Mouse (Mus musculus) right cerebral cortex, postnatal 14 days (tissue): ENCODE measurements around the gene Vwce.

Experiments
- DNase-seq: peaks from one replicate; pipeline ENCODE4 v3.0.0; 2022

Vwce gene

DNA sequence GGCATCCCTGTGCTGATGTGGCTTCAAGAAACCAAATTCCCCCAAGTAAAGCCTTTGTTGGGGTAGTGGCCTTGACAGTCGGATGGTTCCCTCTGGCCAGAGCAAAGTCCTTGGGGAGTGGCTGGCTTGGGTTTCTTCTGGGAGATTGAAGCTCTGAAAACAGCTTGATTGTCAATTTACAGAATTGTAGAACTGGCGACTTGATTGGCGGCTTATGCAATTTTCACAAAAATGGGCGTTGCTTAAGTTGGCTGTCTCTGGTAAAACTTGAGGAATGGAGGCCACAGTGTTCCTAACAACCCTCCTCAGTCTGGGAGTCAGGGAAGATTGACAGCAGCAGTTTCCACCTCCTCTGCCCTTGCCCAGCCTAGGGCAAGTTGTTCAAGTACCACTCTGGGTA is 58.3 kb downstream of the Vwce start:
- no peak for DNase-seq

- no peak for DNase-seq
Measured at GRCm38 (mm10) chr19:10693926-10694682, 60.1 kb downstream of the Vwce start.

- no peak for DNase-seq
Measured at GRCm38 (mm10) chr19:10695801-10696200, 61.8 kb downstream of the Vwce start.

- DNase-seq: no peak
Measured at GRCm38 (mm10) chr19:10698131-10698991, 64.3 kb downstream of the Vwce start.

- no peak for DNase-seq
Measured at GRCm38 (mm10) chr19:10699851-10700250, 65.8 kb downstream of the Vwce start.

- no peak for DNase-seq
Measured at GRCm38 (mm10) chr19:10701013-10701726, 67.2 kb downstream of the Vwce start.

DNA sequence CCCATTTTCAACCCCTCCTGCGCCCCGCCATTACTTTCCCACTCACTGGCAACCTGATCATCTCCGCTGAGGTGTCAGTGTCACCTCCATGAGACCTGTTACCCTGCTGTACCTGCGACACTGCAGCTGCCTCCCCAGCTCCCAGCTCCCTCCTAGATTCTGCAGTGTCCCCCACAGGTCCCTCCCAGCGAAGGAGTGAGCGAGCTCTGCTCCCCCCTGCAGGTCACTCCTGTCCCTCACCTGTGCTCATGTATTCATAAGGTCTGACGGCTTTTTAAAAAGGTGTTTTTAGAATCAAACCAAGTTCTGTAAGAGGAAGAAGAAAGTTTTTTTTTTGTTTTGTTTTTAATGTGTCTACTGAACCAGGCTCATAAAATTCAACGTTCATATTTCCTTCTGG is 68.1 kb downstream of the Vwce start:
- DNase-seq: no peak

DNA sequence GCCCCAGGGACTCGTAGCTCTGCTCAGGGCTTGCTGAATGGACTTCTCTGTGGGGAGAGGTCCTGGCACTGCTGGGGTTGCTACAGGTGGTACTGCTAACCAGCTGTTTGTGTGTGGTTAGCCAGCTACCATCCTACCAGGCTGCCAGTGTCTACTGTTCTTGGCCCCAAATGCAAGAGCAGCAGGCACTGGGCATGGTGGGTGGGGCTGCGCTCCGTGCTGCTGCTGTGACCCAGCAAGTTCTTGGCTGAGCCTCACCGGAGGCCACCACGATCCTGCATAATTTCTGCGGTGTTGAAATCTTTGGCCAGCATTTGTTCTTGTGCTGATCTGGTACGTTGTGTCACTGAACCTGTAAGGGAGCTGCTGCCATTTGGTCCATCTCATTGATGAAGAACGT is 69.5 kb downstream of the Vwce start:
- no peak for DNase-seq

GRCm38 (mm10) chr19:10707087-10707875 is 73.3 kb downstream of the Vwce start:
- DNase-seq: no peak

GRCm38 (mm10) chr19:10707881-10708280 is 73.9 kb downstream of the Vwce start:
- DNase-seq: no peak

GRCm38 (mm10) chr19:10708900-10709299 is 74.9 kb downstream of the Vwce start:
- DNase-seq: no peak

GRCm38 (mm10) chr19:10709360-10710087 is 75.5 kb downstream of the Vwce start:
- peak; percentile 99 for DNase-seq

DNA sequence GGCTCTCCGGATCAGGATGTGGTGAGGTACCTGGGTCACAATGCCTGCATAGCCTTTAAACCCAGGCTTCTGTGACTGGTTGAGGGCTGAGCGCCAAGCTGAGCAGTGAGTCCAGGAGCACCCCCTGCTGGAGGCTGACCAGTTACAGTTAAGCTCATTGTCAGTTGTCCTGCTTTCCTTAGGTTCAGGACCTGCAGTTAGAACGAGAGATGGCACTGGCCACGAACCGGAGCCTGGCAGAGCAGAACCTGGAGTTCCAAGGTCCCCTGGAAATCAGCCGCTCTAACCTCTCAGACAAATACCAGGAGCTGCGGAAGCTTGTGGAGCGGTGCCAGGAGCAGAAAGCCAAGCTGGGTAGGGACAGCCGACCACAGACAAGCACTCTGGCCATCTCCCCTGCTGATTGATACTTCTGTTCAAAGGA is 76.1 kb downstream of the Vwce start:
- peak; percentile 73 for DNase-seq

GRCm38 (mm10) chr19:10710751-10711150 is 76.7 kb downstream of the Vwce start:
- no peak for DNase-seq

DNA sequence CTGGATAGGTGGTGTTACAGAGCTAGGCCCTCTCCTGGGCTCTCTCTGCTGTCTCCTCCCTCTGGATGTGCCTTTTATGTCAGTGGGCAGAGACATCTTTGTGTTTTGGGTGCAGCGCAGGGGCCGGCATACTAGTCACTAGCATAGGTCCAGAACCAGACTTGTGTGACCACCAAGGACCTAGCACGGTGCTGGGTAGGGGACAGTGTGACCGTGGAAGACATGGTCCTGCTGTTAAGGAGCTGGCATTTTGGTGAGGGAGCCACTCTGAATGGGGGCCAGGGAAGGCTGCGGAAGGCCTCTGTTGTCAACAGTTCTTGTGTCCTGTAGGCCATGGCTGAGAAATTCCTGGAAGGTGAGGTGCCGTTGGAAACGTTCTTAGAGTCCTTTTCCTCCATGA is 78.2 kb downstream of the Vwce start:
- no peak for DNase-seq

GRCm38 (mm10) chr19:10712646-10713045 is 78.6 kb downstream of the Vwce start:
- no peak for DNase-seq

GRCm38 (mm10) chr19:10713551-10713950 is 79.5 kb downstream of the Vwce start:
- DNase-seq: no peak

DNA sequence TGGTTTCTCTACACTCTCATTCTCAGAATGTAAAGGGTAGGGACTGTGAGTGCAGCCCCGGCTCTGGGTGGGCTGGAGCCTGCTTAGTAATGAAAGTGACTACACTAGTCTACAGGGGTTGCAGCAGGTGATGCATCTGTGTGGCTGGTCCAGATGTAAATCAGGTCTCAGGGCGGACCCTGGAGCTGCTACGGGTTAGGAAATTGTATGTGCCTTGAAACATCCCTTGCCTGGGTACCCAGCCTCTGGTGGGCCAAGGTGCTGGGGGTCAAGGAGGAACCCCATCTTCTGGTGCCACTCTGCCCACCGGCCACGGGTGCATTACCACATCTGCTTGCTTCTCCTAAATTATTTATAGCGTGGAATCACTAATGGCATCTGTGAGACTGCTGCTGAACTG is 80.2 kb downstream of the Vwce start:
- DNase-seq: no peak

DNA sequence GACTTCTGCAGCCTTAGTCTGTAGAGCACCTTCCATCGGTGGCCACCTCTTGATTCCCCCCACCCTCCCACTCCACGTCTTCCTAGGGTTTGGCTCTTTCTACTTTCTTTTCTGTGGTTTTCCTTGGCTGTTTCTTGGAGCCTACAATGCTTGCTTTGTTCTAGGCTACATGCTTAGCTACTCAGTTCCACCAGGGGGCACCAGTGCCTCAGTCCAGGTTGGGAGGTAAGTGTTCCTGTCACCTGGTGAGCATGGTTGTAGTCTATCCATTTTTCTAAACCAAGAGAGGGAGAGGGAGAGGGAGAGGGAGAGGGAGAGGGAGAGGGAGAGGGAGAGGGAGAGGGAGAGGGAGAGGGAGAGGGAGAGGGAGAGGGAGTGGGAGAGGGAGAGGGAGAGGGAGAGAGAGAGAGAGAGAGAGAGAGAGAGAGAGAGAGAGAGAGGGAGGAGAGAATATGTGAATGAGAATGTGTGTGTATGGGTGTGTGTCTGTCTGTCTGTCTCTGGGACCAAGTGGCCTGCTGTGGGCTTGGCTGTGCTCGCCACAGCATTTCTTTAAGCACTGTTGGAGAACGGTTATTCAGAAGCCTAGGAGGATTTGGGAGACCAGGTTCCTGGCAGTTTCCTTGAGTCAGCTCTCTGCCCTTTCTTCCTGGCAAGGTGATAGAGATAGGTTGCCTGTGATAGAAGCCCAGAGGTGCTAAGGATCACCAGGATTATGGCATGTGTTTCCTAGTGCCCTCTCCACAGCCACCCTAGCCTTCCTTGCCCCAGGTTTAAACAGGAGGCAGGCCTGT is 80.9 kb downstream of the Vwce start:
- DNase-seq: peak; percentile 84

- DNase-seq: no peak
Measured at GRCm38 (mm10) chr19:10715476-10715875, 81.5 kb downstream of the Vwce start.
